Mouse (Mus musculus) limb, embryonic 11.5 days (tissue): Measurements from ENCODE around the gene Tbc1d14. TPM values are rescaled to one million over a fixed set of nuclear protein-coding genes. Genes with fewer than 3 reads are reported as not detected.

ENCODE experiments used
- ATAC-seq: fragments of 200-750 bp; cut with Nextera tagmentation; 2 replicates; pipeline ENCODE4 v1.8.0; 2017; ENCODE audit warnings: low read depth; ENCODE audit not compliant: insufficient number of reproducible peaks, low FRiP score, low TSS enrichment
- DNase-seq: peaks from one replicate; pipeline ENCODE4 v3.0.0-alpha.2; 2015; ENCODE audit warnings: low spot score
- H3K27ac ChIP-seq: fragments of 300-500 bp; sonication (generic); replicated peaks from 2 replicates; pipeline ENCODE4 v1.5.1; 2014; ENCODE audit warnings: low read depth, mild to moderate bottlenecking, low read length
- H3K27me3 ChIP-seq: fragments of 300-500 bp; sonication (generic); 2 replicates; pipeline ENCODE4 v1.6.1; 2014; ENCODE audit warnings: mild to moderate bottlenecking, low read length, mixed read lengths; ENCODE audit not compliant: control insufficient read depth, insufficient read depth
- H3K36me3 ChIP-seq: fragments of 300-500 bp; sonication (generic); 2 replicates; pipeline ENCODE4 v1.6.1; 2014; ENCODE audit warnings: mild to moderate bottlenecking, low read length, moderate library complexity, mixed read lengths; ENCODE audit not compliant: control insufficient read depth, insufficient read depth
- H3K4me1 ChIP-seq: fragments of 300-500 bp; sonication (generic); 2 replicates; pipeline ENCODE4 v1.6.1; 2014; ENCODE audit warnings: low read length, mixed read lengths; ENCODE audit not compliant: control insufficient read depth, insufficient read depth
- H3K4me2 ChIP-seq: fragments of 300-500 bp; sonication (generic); 2 replicates; pipeline ENCODE4 v1.6.1; 2014; ENCODE audit warnings: low read depth, mild to moderate bottlenecking, moderate library complexity; ENCODE audit not compliant: severe bottlenecking
- H3K4me3 ChIP-seq: fragments of 300-500 bp; sonication (generic); 2 replicates; pipeline ENCODE4 v1.5.1; 2014; ENCODE audit warnings: low read depth, low read length
- H3K9ac ChIP-seq: fragments of 300-500 bp; sonication (generic); 2 replicates; pipeline ENCODE4 v1.6.1; 2014; ENCODE audit warnings: mild to moderate bottlenecking, low read length
- H3K9me3 ChIP-seq: fragments of 300-500 bp; sonication (generic); 2 replicates; pipeline ENCODE4 v1.6.1; 2016; ENCODE audit warnings: low read length; ENCODE audit not compliant: control insufficient read depth
- WGBS: fragments of 180-500 bp; shearing (Covaris S2); extraction: QIAGEN DNeasy Blood & Tissue Kit; methylation state at CpG from one replicate; pipeline ENCODE4 v1.1.7; 2014; 5-methylcytosine and 5-hydroxymethylcytosine counted together
- polyA plus RNA-seq: library from polyadenylated mRNA; unstranded; fragments of >200 nt; fragmentation: Nextera tagmentation; extraction: Ambion mirVana; gene quantifications from 2 replicates; pipeline ENCODE4 v1.2.1, GENCODE M21; 2014

Gene Tbc1d14
- polyA plus RNA-seq, 1 experiment from 2014 or later, result 37.7 TPM

DNA sequence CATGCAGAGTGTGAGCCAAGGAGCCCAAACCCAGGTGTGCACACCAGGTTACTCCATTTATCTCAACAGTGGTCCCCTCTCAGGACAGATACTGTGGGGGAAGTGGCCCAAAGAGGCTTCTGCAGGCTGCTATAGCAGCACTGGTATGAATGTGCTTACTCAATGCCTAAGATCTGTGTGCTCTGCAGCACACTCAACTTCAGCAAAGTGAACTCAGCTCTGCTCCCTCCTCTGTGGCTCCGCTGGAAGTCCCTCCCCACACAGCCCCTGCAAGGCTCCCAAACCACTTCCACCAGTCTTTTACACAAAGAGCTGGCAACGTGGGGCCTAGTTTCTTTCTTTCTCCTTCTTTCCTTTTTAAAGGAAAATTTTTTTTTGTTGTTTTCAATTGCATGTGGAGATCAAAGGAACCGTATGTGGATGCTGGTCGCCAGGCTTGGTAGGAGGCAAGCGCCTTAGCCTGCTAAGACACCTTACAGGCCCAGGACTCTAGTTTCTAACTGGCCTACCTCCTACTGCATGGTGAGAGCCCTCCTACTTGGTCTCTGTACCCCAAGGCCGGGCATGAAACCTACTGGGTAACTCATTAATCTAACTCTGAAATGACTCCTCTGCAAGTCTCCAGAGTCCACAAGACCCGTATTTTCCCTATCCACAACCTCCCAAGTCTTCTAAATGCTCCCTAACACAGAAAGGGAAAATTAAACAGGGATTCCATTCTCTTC lies 35.3 kb downstream of the Tbc1d14 start:
- H3K4me2 ChIP-seq, result no peak overlapping the region
- no peaks in the 10 kb centered on the region for H3K36me3 ChIP-seq
- ATAC-seq, result no peak
- no peak for DNase-seq
- no peak overlapping the region for H3K4me3 ChIP-seq
- no peaks in the 10 kb centered on the region for H3K9me3 ChIP-seq
- H3K9ac ChIP-seq, result no peak overlapping the region
- no peaks in the 10 kb centered on the region for H3K27me3 ChIP-seq
- no peak overlapping the region for H3K27ac ChIP-seq
- no peaks in the 10 kb centered on the region for H3K4me1 ChIP-seq
- WGBS, result 46% methylated on average over 7 of the region's 7 CpGs

DNA sequence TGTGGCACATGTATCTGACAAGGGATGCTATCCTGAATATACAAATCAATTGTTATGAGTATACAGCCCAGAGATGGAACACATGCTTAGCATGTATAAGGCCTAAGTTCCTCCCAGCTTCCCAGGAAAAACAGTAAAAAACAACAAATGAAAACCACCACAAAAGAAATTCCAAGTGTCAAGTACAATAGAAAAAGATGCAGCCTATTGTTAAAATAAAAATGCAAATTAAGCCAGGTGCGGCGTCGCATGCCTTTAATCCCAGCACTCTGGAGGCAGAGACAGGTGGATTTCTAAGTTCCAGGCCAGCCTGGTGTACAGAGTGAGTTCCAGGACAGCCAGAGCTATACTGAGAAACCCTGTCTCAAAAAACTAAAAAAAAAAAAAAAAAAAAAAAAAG lies 36.2 kb downstream of the Tbc1d14 start:
- no peaks in the 10 kb centered on the region for H3K36me3 ChIP-seq
- H3K27ac ChIP-seq, result no peak overlapping the region
- no peaks in the 10 kb centered on the region for H3K27me3 ChIP-seq
- H3K4me3 ChIP-seq, result no peak overlapping the region
- H3K4me1 ChIP-seq, result no peaks in the 10 kb centered on the region
- no peaks in the 10 kb centered on the region for H3K9me3 ChIP-seq
- H3K9ac ChIP-seq, result no peak overlapping the region
- WGBS, result 74% methylated on average over 3 of the region's 3 CpGs
- DNase-seq (no peak), ATAC-seq (no peak)
- no peak overlapping the region for H3K4me2 ChIP-seq

DNA sequence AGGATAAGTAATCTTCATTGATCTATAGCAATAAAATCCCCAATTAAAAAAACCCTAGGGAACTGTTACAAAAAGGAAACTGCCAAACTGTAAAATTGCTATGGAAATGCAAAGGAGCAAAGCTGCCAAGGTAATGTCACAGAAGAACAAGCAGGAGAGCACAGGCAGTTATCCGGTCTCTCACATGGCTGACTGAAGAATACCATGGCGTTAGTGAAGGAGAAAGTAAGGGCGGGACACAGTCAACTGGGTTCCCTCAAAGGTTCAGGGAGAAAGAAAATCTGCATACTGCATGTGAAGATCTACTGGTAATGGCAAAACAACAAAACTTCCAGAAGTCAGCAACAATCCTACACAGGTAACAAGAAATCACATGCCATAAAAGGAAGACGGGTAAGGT lies 36.8 kb downstream of the Tbc1d14 start:
- no peaks in the 10 kb centered on the region for H3K9me3 ChIP-seq
- H3K27me3 ChIP-seq, result no peaks in the 10 kb centered on the region
- no peak overlapping the region for H3K9ac ChIP-seq
- H3K4me1 ChIP-seq, result no peaks in the 10 kb centered on the region
- DNase-seq (no peak), ATAC-seq (no peak)
- no peaks in the 10 kb centered on the region for H3K36me3 ChIP-seq
- no peak overlapping the region for H3K4me3 ChIP-seq
- H3K4me2 ChIP-seq, result no peak overlapping the region
- no peak overlapping the region for H3K27ac ChIP-seq
- WGBS, result 80% methylated on average over 4 of the region's 4 CpGs

DNA sequence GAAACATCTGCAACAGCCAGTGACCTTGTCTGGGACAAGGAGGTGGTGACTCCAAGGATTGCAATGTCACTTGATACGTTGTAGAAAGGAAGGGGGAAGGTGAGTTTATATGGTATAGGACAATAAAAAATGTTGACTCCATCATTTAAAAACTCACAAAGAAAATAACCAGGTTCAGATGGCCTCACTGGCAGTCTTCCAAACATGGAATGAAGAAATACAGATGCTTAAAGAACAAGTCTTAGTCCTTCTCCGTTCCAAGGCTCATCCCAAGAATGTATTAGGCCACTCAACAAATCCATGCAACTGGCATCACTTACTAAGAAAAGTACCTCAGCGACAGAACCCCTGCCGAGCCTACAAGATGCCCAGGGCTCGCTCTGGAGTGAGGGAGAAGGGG lies 38.6 kb downstream of the Tbc1d14 start:
- Histone ChIP-seq H3K27ac (no peak overlapping the region), H3K9me3 (no peaks in the 10 kb centered on the region), H3K36me3 (no peaks in the 10 kb centered on the region), H3K4me3 (no peak overlapping the region), H3K4me2 (no peak overlapping the region), H3K4me1 (no peaks in the 10 kb centered on the region), H3K27me3 (no peaks in the 10 kb centered on the region), H3K9ac (no peak overlapping the region)
- DNase-seq (no peak), ATAC-seq (no peak)
- WGBS, result 75% methylated on average over 5 of the region's 5 CpGs

DNA sequence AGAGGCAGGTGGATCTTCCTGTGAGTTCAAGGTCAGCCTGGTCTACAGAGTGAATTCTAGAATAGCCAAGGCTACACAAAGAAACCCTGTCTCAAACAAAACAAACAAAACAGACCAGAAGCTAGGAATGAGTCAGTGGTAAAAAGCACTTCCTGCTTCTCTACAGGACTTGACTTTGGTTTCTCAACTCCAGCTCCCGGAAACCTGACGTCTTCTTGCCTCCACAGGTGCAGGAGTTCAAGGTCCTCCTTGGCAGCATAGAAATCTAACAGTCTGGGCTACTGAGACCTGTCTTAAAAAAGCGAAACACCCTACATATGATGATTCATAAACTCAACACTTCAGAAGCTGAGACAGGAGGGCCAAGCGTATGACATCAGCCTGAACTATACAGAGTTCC lies 39.2 kb downstream of the Tbc1d14 start:
- ATAC-seq, result no peak
- no peak for DNase-seq
- no peaks in the 10 kb centered on the region for H3K36me3 ChIP-seq
- H3K4me3 ChIP-seq, result no peak overlapping the region
- no peaks in the 10 kb centered on the region for H3K4me1 ChIP-seq
- H3K9me3 ChIP-seq, result no peaks in the 10 kb centered on the region
- 85% methylated on average over 4 of the region's 4 CpGs for WGBS
- no peak overlapping the region for H3K27ac ChIP-seq
- no peaks in the 10 kb centered on the region for H3K27me3 ChIP-seq
- no peak overlapping the region for H3K4me2 ChIP-seq
- no peak overlapping the region for H3K9ac ChIP-seq

DNA sequence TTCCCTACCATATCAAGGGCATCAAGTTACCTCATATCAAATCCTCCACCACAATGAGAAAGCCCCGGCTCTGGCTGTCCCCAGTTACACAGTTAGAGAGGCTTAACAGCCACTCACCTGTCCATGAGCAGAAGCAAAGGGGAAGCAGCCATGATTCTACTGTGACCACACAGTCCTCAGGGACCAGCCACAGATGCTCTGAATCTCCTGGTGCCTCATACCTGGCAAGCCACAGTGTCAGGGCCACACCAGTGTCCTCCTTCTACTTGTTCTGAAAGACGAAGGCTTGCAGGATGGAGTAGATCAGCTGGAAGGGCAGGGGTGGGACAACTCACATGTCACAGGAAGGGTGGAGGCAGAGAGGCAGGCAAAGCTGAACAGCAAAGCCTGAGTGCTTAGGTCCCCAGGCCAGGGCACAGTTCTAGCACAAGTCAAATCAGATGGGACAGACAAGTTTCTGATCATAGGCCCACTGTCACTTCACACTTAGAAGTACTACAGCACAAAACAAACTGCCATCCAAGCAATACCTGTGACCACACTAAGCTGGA lies 39.9 kb downstream of the Tbc1d14 start:
- Histone ChIP-seq H3K4me1 (no peaks in the 10 kb centered on the region), H3K9ac (no peak overlapping the region), H3K9me3 (no peaks in the 10 kb centered on the region), H3K4me3 (no peak overlapping the region), H3K4me2 (no peak overlapping the region), H3K27ac (no peak overlapping the region), H3K36me3 (no peaks in the 10 kb centered on the region), H3K27me3 (no peaks in the 10 kb centered on the region)
- WGBS, result 67% methylated on average over 2 of the region's 2 CpGs
- no peak for ATAC-seq
- no peak for DNase-seq

DNA sequence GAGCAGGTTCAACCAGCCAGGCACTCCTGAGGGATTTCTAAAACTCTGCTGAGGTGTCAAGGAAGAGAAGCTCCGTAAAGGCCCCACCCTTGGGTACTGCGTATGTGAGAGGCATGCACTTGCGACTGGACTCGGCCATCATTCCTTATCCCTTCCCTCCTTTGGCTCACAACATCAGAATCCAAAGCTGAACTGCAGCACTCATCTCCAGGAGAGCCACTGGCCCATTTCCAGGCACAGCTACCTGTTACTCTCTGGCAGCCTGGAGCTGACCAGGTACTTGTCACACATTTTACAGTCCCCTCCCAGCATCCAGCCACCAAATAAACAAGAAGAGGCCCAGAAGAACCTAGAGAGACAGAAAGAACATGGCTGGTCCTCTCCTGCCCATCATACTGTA lies 40.7 kb downstream of the Tbc1d14 start:
- H3K4me2 ChIP-seq, result no peak overlapping the region
- H3K27me3 ChIP-seq, result no peaks in the 10 kb centered on the region
- ATAC-seq (no peak), DNase-seq (no peak)
- WGBS, result 90% methylated on average over 4 of the region's 4 CpGs
- no peaks in the 10 kb centered on the region for H3K9me3 ChIP-seq
- H3K4me3 ChIP-seq, result no peak overlapping the region
- H3K4me1 ChIP-seq, result no peaks in the 10 kb centered on the region
- no peak overlapping the region for H3K9ac ChIP-seq
- no peak overlapping the region for H3K27ac ChIP-seq
- no peaks in the 10 kb centered on the region for H3K36me3 ChIP-seq

DNA sequence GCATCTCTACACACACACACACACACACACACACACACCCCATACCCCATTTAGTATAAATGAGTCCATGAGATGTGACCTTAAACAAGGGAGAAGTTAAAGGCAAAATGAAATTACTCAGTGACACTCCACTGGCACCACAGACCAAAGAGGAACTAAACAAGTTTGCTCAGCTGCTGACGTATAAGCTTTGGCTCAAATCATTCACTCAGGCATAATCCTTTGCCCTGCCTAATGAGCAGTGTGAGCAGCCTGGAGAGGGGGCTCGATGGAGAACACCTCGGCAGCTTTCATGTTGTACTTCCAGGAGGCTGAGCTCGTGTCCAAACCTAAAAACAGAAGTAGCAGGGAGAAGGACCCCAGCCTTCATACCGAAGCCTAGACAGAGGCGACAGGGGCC lies 43.8 kb downstream of the Tbc1d14 start:
- Histone ChIP-seq H3K9ac (no peak overlapping the region), H3K4me2 (no peak overlapping the region), H3K36me3 (no peaks in the 10 kb centered on the region), H3K9me3 (no peaks in the 10 kb centered on the region), H3K27me3 (no peaks in the 10 kb centered on the region), H3K27ac (no peak overlapping the region), H3K4me3 (no peak overlapping the region), H3K4me1 (no peaks in the 10 kb centered on the region)
- no peak for ATAC-seq
- no peak for DNase-seq
- 76% methylated on average over 6 of the region's 6 CpGs for WGBS

DNA sequence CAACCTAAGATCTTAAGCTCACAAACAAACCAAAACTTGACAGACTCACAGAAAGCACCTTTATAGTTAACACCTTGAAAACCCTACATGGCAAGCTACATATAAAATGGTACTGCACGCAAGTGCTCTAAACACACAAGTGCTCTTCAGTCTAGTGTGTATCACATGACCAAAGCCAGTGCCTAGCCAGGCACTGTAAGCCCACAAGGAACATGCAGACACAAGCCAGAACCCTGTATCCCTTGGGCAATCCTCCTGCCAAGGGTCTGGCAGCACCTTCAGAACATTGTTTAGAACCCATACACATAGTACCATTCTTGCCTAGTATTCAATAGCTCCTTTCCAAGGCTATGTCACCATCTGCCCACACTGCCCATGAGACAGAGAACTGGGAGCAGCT lies 48.3 kb downstream of the Tbc1d14 start:
- H3K9me3 ChIP-seq, result no peaks in the 10 kb centered on the region
- H3K4me3 ChIP-seq, result no peak overlapping the region
- H3K9ac ChIP-seq, result no peak overlapping the region
- ATAC-seq, result no peak
- no peaks in the 10 kb centered on the region for H3K27me3 ChIP-seq
- H3K4me1 ChIP-seq, result no peaks in the 10 kb centered on the region
- no peak overlapping the region for H3K27ac ChIP-seq
- H3K36me3 ChIP-seq, result no peaks in the 10 kb centered on the region
- no peak overlapping the region for H3K4me2 ChIP-seq
- DNase-seq, result no peak
- WGBS, result 95% methylated on average over 1 of the region's 1 CpGs
